ENCODE assay signal across 9 mouse cellular contexts in genomic region chr7:82715912-82716601, GRCm38 (mm10).
DNase-seq lines count a peak whose midpoint lies in the region; ATAC-seq and TF ChIP-seq lines count a peak whose summit lies in the region.
"Had no signal": no experiment of that assay in that cellular context is flagged by ENCODE, and none has a peak within 500 bp of the region (broad histone marks: within the 10 kb centered on the region; RNA-seq: fewer than 3 reads in every experiment).

No protein-coding gene starts in this region.

- DNase-seq in heart, embryonic 10.5 days (ENCODE audit: low spot score) = no peak
- DNase-seq in heart, adult 9 months (ENCODE audit: low spot score in 2 of 2) = no peak
- DNase-seq in embryonic facial prominence, embryonic 11.5 days (ENCODE audit: low spot score) = peak; percentile 79
- peak; percentile 55 for DNase-seq in midbrain, embryonic 14.5 days
- no peak for DNase-seq in urinary bladder, postnatal 25 days (ENCODE audit: low spot score)
- DNase-seq in lung, postnatal 0 days (ENCODE audit: low spot score) = no peak
- no peak for DNase-seq in frontal cortex, postnatal 14 days (ENCODE audit: low spot score in 2 of 2)

- H3K27me3 ChIP-seq in heart, embryonic 10.5 days (ENCODE audit: insufficient read depth, poor library complexity, severe bottlenecking) = no peaks in the 10 kb centered on the region
- no peaks in the 10 kb centered on the region for H3K27me3 ChIP-seq in embryonic facial prominence, embryonic 11.5 days (ENCODE audit: control insufficient read depth, insufficient read depth, low read length)
- H3K27me3 ChIP-seq in hindbrain, embryonic 12.5 days = no peaks in the 10 kb centered on the region
- no peaks in the 10 kb centered on the region for H3K27me3 ChIP-seq in midbrain, embryonic 14.5 days (ENCODE audit: control insufficient read depth, insufficient read depth, low read length)
- H3K27me3 ChIP-seq in lung, postnatal 0 days (replicated peaks; ENCODE audit: insufficient read depth, low read length) = no peaks in the 10 kb centered on the region
- H3K27me3 ChIP-seq: liver, embryonic 12.5 days had no signal

- TF ChIP-seq CTCF in lung, postnatal 0 days (IDR thresholded peaks at IDR 0.05) = no peak

- peaks cover 30% of the 10 kb centered on the region for H3K4me1 ChIP-seq in heart, embryonic 10.5 days
- peaks cover 2% of the 10 kb centered on the region; the same call in 1 of the 2 replicates for H3K4me1 ChIP-seq in embryonic facial prominence, embryonic 11.5 days (ENCODE audit: control insufficient read depth, insufficient read depth, low read length)
- peaks cover 8% of the 10 kb centered on the region for H3K4me1 ChIP-seq in hindbrain, embryonic 12.5 days
- peaks cover 9% of the 10 kb centered on the region; the same call in 1 of the 2 replicates for H3K4me1 ChIP-seq in midbrain, embryonic 14.5 days (ENCODE audit: control insufficient read depth, insufficient read depth, low read length)
- no peaks in the 10 kb centered on the region for H3K4me1 ChIP-seq in lung, postnatal 0 days (ENCODE audit: insufficient read depth, low read depth, low read length)

- H3K9me3 ChIP-seq in heart, embryonic 10.5 days = no peaks in the 10 kb centered on the region
- no peaks in the 10 kb centered on the region for H3K9me3 ChIP-seq in embryonic facial prominence, embryonic 11.5 days (replicated peaks; ENCODE audit: control insufficient read depth, low read length)
- H3K9me3 ChIP-seq in hindbrain, embryonic 12.5 days (replicated peaks) = no peaks in the 10 kb centered on the region
- H3K9me3 ChIP-seq in midbrain, embryonic 14.5 days (ENCODE audit: control insufficient read depth, low read length) = no peaks in the 10 kb centered on the region
- H3K9me3 ChIP-seq in lung, postnatal 0 days (ENCODE audit: low read length) = no peaks in the 10 kb centered on the region
- H3K9me3 ChIP-seq: liver, embryonic 12.5 days had no signal

- no peak overlapping the region for H3K4me2 ChIP-seq in embryonic facial prominence, embryonic 11.5 days (ENCODE audit: low read depth, low read length)
- no peak overlapping the region for H3K4me2 ChIP-seq in hindbrain, embryonic 12.5 days (replicated peaks)
- H3K4me2 ChIP-seq in midbrain, embryonic 14.5 days (ENCODE audit: low read length) = no peak overlapping the region
- H3K4me2 ChIP-seq in lung, postnatal 0 days (replicated peaks; ENCODE audit: low read depth, low read length) = no peak overlapping the region
- H3K4me2 ChIP-seq: liver, embryonic 12.5 days had no signal

- peak overlapping the region; percentile 42; the same call in 1 of the 2 replicates for H3K27ac ChIP-seq in heart, embryonic 10.5 days
- peak overlapping the region; percentile 63 for H3K27ac ChIP-seq in embryonic facial prominence, embryonic 11.5 days (replicated peaks; ENCODE audit: low read depth, low read length)
- H3K27ac ChIP-seq in hindbrain, embryonic 12.5 days = peak overlapping the region; percentile 72
- H3K27ac ChIP-seq in midbrain, embryonic 14.5 days (replicated peaks; ENCODE audit: low read depth, low read length) = peak overlapping the region; percentile 80
- no peak overlapping the region for H3K27ac ChIP-seq in lung, postnatal 0 days (ENCODE audit: low read length)
- H3K27ac ChIP-seq: liver, embryonic 12.5 days had no signal

- TF ChIP-seq EP300 in lung, postnatal 0 days (IDR thresholded peaks at IDR 0.05) = no peak

- H3K36me3 ChIP-seq in heart, embryonic 10.5 days = no peaks in the 10 kb centered on the region
- no peaks in the 10 kb centered on the region for H3K36me3 ChIP-seq in embryonic facial prominence, embryonic 11.5 days (replicated peaks; ENCODE audit: control insufficient read depth, insufficient read depth, low read depth, low read length)
- H3K36me3 ChIP-seq in hindbrain, embryonic 12.5 days = no peaks in the 10 kb centered on the region
- H3K36me3 ChIP-seq in midbrain, embryonic 14.5 days (ENCODE audit: control insufficient read depth, insufficient read depth, low read length) = no peaks in the 10 kb centered on the region
- no peaks in the 10 kb centered on the region for H3K36me3 ChIP-seq in lung, postnatal 0 days (ENCODE audit: insufficient read depth, low read length)

- H3K9ac ChIP-seq in embryonic facial prominence, embryonic 11.5 days (replicated peaks; ENCODE audit: low read length) = 0 out of 2 replicates have a peak overlapping the region, but pooled peaks have one; percentile 3
- H3K9ac ChIP-seq in hindbrain, embryonic 12.5 days = no peak overlapping the region
- H3K9ac ChIP-seq in midbrain, embryonic 14.5 days (replicated peaks; ENCODE audit: low read length) = peak overlapping the region; percentile 27
- H3K9ac ChIP-seq in lung, postnatal 0 days (replicated peaks; ENCODE audit: low read depth) = no peak overlapping the region
- H3K9ac ChIP-seq: liver, embryonic 12.5 days had no signal

- 66% methylated on average over 8 of the region's 8 CpGs for WGBS in heart, embryonic 10.5 days
- WGBS in embryonic facial prominence, embryonic 11.5 days = 24% methylated on average over 8 of the region's 8 CpGs
- WGBS in hindbrain, embryonic 12.5 days = 48% methylated on average over 8 of the region's 8 CpGs
- 39% methylated on average over 8 of the region's 8 CpGs for WGBS in midbrain, embryonic 14.5 days
- 46% methylated on average over 8 of the region's 8 CpGs for WGBS in lung, postnatal 0 days

- peak; percentile 20; the same call in 1 of the 2 replicates for ATAC-seq in embryonic facial prominence, embryonic 11.5 days (replicated peaks; ENCODE audit: insufficient number of reproducible peaks, low FRiP score, low TSS enrichment, low read depth)
- no peak for ATAC-seq in hindbrain, embryonic 12.5 days (ENCODE audit: low FRiP score)
- no peak for ATAC-seq in midbrain, embryonic 14.5 days (ENCODE audit: low FRiP score, low TSS enrichment)
- no peak for ATAC-seq in lung, postnatal 0 days
- ATAC-seq: liver, embryonic 12.5 days had no signal

- no peak overlapping the region for H3K4me3 ChIP-seq in heart, embryonic 10.5 days
- H3K4me3 ChIP-seq in embryonic facial prominence, embryonic 11.5 days (ENCODE audit: low read depth, low read length) = no peak overlapping the region
- H3K4me3 ChIP-seq in hindbrain, embryonic 12.5 days = no peak overlapping the region
- no peak overlapping the region for H3K4me3 ChIP-seq in midbrain, embryonic 14.5 days (replicated peaks; ENCODE audit: low read depth, low read length)
- H3K4me3 ChIP-seq in lung, postnatal 0 days (ENCODE audit: low read depth, low read length) = no peak overlapping the region
- H3K4me3 ChIP-seq: liver, embryonic 12.5 days had no signal

Comparison
In these comparisons a context has a peak if more than half of its experiments do, and no peak if none do; other contexts are left out.
1. DNase-seq: peak in embryonic facial prominence, embryonic 11.5 days (single experiment) and midbrain, embryonic 14.5 days (single experiment); none in heart, embryonic 10.5 days (single experiment), heart, adult 9 months (0 of 2), urinary bladder, postnatal 25 days (single experiment), lung, postnatal 0 days (single experiment) and frontal cortex, postnatal 14 days (0 of 2).
2. H3K9ac ChIP-seq: peak in embryonic facial prominence, embryonic 11.5 days (single experiment) and midbrain, embryonic 14.5 days (single experiment); none in hindbrain, embryonic 12.5 days (single experiment) and lung, postnatal 0 days (single experiment).